Mouse (Mus musculus) stomach, embryonic 15.5 days (tissue): Measurements from ENCODE around the gene Focad. TPM values are rescaled to one million over a fixed set of nuclear protein-coding genes. Genes with fewer than 3 reads are reported as not detected.

Experiments used
- ATAC-seq: fragments of 200-750 bp; cut with Nextera tagmentation; 2 replicates; pipeline ENCODE4 v1.8.0; 2017; ENCODE audit warnings: low read depth, moderate number of reproducible peaks, moderate TSS enrichment; ENCODE audit not compliant: insufficient read depth, low FRiP score
- H3K27ac ChIP-seq: fragments of 300-500 bp; sonication (generic); 2 replicates; pipeline ENCODE4 v1.5.1; 2015; ENCODE audit warnings: mild to moderate bottlenecking, inconsistent platforms
- H3K27me3 ChIP-seq: fragments of 300-500 bp; sonication (generic); replicated peaks from 2 replicates; pipeline ENCODE4 v1.6.1; 2015; ENCODE audit warnings: inconsistent platforms
- H3K36me3 ChIP-seq: fragments of 300-500 bp; sonication (generic); 2 replicates; pipeline ENCODE4 v1.6.1; 2015; ENCODE audit warnings: inconsistent platforms
- H3K4me1 ChIP-seq: fragments of 300-500 bp; sonication (generic); 2 replicates; pipeline ENCODE4 v1.6.1; 2015; ENCODE audit warnings: inconsistent platforms
- H3K4me2 ChIP-seq: fragments of 300-500 bp; sonication (generic); 2 replicates; pipeline ENCODE4 v1.6.1; 2015; ENCODE audit warnings: mild to moderate bottlenecking, inconsistent platforms
- H3K4me3 ChIP-seq: fragments of 300-500 bp; sonication (generic); replicated peaks from 2 replicates; pipeline ENCODE4 v1.5.1; 2015; ENCODE audit warnings: inconsistent platforms
- H3K9ac ChIP-seq: fragments of 300-500 bp; sonication (generic); 2 replicates; pipeline ENCODE4 v1.6.1; 2015; ENCODE audit warnings: inconsistent platforms
- H3K9me3 ChIP-seq: fragments of 300-500 bp; sonication (generic); 2 replicates; pipeline ENCODE4 v1.6.1; 2016; ENCODE audit warnings: inconsistent platforms
- WGBS: fragments of 180-500 bp; shearing (Covaris S2); methylation state at CpG from one replicate; pipeline ENCODE4 v1.1.7; 2015; 5-methylcytosine and 5-hydroxymethylcytosine counted together
- polyA plus RNA-seq: library from polyadenylated mRNA; unstranded; fragments of >200 nt; fragmentation: Nextera tagmentation; extraction: Ambion mirVana; gene quantifications from 2 replicates; pipeline ENCODE4 v1.2.1, GENCODE M21; 2015

Focad gene
- polyA plus RNA-seq, 1 experiment from 2014 or later, result 12.0 TPM

DNA sequence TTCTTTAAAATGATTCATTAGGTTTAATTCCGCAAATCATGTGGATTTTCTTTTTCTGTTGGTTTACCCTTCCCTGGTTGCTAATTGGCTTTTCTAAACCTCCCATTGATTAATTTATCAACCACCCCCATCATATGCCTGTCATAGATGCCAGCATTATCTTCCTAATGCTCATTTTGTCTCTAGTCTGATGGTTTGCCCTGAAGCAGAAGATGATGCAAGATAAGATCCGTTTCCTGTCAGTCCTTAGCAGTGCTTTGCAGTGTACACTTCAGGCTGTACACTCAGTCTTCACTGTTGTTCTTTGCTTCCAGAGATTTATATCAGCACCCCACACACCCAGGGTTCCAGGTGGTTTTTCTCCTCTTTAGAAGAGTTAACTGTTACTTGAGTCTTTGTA, 124.4 kb downstream of the Focad start:
- no peak overlapping the region for H3K4me3 ChIP-seq
- no peaks in the 10 kb centered on the region for H3K27me3 ChIP-seq
- no peak overlapping the region for H3K9ac ChIP-seq
- H3K27ac ChIP-seq, result no peak overlapping the region
- H3K4me1 ChIP-seq, result no peaks in the 10 kb centered on the region
- no peak overlapping the region for H3K4me2 ChIP-seq
- ATAC-seq, result no peak
- H3K9me3 ChIP-seq, result no peaks in the 10 kb centered on the region
- WGBS, result 70% methylated on average over 2 of the region's 2 CpGs
- no peaks in the 10 kb centered on the region for H3K36me3 ChIP-seq

DNA sequence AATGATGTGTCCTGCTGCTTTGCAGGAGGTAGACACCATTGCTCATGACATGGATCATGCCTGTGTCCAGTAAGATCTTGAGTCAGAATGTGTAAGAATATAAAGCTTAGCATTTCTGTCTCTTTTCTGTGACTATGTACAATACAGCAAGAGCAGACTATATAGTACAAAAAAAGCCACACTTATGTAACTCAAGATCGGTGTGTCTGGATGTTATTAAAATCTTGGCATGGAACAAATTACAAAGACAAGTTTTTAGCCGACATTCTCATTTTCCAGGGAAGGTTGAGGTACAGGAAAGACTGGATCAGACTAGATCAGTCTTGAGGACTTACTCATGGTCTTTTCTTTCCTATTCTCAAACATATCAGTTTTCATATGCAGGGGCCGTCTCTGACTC, 136.9 kb downstream of the Focad start:
- H3K27me3 ChIP-seq, result no peaks in the 10 kb centered on the region
- no peaks in the 10 kb centered on the region for H3K4me1 ChIP-seq
- WGBS, result 78% methylated on average over 3 of the region's 3 CpGs
- no peak for ATAC-seq
- H3K27ac ChIP-seq, result no peak overlapping the region
- no peaks in the 10 kb centered on the region for H3K9me3 ChIP-seq
- no peak overlapping the region for H3K4me3 ChIP-seq
- no peak overlapping the region for H3K4me2 ChIP-seq
- no peak overlapping the region for H3K9ac ChIP-seq
- no peaks in the 10 kb centered on the region for H3K36me3 ChIP-seq

DNA sequence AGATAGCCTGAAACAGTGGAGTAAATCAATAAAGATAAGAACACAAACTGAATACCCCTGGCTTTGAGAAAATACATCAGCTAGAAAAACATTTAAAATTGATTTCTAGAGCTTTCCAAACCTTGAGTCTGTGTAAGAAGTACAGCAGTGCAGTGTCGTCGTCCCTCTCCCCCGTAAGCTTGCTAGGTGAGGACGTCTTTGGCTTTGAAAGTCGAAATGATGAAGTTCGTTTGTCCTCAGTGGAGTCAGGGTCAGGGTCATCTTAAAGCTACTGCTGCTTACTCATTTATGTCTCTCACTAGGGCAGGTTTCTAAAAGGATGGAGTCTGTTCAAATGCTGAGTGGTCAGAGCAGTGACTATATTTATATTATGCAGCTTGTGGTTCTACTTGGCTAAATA, 141.5 kb downstream of the Focad start:
- no peak overlapping the region for H3K4me2 ChIP-seq
- 42% methylated on average over 6 of the region's 6 CpGs for WGBS
- no peaks in the 10 kb centered on the region for H3K27me3 ChIP-seq
- H3K4me3 ChIP-seq, result no peak overlapping the region
- no peaks in the 10 kb centered on the region for H3K9me3 ChIP-seq
- no peak overlapping the region for H3K27ac ChIP-seq
- no peak for ATAC-seq
- H3K4me1 ChIP-seq, result no peaks in the 10 kb centered on the region
- H3K9ac ChIP-seq, result no peak overlapping the region
- H3K36me3 ChIP-seq, result no peaks in the 10 kb centered on the region

DNA sequence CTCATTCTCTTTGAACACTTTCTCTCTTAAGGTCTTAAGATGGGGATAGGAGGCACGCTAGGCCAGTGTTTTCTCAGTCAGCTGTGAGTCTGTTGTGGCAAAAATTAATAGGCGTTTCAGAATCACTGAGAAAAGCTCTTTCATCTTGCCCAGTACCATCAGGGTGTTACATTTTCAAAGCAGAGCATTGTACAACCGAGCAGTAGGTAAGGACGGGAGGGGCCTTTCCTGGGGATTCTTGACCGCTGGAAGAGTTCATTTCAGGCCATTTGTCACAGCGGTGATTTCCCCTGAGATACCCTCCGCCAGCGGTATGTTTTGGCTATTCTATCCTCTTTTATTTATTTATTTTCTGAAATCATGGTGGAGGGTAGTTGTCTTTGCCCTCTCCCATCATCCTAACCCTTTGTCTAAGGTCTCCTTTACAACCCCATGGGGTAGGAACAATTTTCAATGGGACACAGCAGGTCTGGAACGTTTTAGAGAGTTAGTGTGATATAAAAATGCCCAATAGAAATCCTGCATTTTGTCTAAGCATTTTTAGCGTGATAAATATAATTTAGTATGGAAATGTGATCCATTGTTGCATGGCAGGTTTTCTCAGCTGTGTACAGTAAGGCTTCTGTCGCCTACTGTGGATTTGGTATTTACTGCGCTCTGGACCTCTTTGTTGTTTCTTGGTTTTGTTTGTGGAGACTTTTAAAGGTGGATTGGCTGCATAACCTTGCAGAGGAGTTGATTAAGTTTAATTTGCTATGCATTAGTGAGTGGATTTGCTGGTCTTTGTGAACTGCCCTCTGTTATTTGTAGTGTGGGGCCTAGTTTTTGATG, 142.7 kb downstream of the Focad start:
- Histone ChIP-seq H3K36me3 (no peaks in the 10 kb centered on the region), H3K27ac (no peak overlapping the region), H3K4me3 (no peak overlapping the region), H3K9me3 (no peaks in the 10 kb centered on the region), H3K27me3 (no peaks in the 10 kb centered on the region), H3K4me2 (no peak overlapping the region), H3K4me1 (no peaks in the 10 kb centered on the region), H3K9ac (no peak overlapping the region)
- 68% methylated on average over 12 of the region's 12 CpGs for WGBS
- no peak for ATAC-seq

DNA sequence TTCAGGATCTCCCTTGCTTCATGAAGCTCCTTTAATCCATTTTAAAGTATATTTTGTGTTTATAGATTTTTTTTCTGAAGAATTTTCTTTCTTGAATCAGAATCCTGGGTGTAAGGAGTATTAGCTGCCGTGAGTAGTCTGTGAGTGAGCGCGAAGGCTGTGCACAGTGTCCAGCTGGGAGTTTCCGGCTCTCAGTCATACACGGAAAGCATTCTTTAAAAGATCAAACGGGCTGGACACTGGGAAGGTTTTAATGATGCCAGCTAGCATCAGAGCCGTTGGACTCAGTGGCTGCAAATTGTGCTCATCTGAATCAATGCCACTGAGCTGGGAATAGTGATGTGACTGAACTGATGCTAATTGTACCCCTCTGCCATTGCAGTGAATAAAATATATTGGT, 143.9 kb downstream of the Focad start:
- Histone ChIP-seq H3K4me2 (no peak overlapping the region), H3K4me1 (no peaks in the 10 kb centered on the region), H3K4me3 (no peak overlapping the region), H3K27ac (no peak overlapping the region), H3K36me3 (no peaks in the 10 kb centered on the region), H3K9ac (no peak overlapping the region), H3K9me3 (no peaks in the 10 kb centered on the region), H3K27me3 (no peaks in the 10 kb centered on the region)
- 75% methylated on average over 7 of the region's 7 CpGs for WGBS
- ATAC-seq, result no peak

DNA sequence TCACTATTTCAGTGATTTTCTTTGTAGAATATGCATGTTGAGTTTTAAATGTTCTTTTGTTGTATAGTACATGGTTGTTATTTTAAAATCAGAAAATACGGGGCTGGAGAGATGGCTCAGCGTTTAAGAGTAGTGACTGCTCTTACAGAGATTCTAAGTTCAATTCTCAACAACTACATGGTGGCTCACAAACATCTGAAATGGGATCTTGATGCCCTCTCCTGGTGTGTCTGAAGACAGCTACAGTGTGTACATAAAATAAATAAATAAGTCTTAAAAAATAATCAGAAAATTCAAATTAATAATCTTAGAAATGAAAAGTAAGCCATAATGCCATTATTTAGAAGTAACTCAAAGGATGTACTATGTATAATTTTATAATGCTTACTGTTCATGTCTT, 149.4 kb downstream of the Focad start:
- H3K27ac ChIP-seq, result no peak overlapping the region
- H3K9ac ChIP-seq, result no peak overlapping the region
- no peaks in the 10 kb centered on the region for H3K9me3 ChIP-seq
- no peak overlapping the region for H3K4me3 ChIP-seq
- ATAC-seq, result no peak
- WGBS, result 94% methylated on average over 2 of the region's 2 CpGs
- no peaks in the 10 kb centered on the region for H3K36me3 ChIP-seq
- H3K4me2 ChIP-seq, result no peak overlapping the region
- H3K27me3 ChIP-seq, result no peaks in the 10 kb centered on the region
- H3K4me1 ChIP-seq, result no peaks in the 10 kb centered on the region

DNA sequence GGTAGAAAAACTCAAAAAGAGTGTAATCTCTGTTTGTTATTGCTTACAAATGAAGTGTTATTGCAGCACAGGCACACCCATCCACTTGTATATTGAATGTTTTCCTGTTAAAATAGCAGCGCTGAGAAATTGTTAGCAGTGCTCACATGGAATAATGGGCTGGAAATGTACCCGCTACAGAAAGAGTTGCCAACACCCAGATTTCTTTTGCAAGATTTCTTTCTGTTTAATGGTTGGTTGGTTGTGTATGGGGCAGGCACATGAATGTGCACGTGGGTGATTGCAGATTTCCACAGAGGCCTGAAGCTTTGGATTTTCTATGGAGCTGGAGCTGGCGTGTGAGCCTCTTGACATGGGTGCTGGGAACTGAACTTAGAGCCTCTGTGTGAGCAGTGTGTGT, 151.1 kb downstream of the Focad start:
- Histone ChIP-seq H3K27me3 (no peaks in the 10 kb centered on the region), H3K9me3 (no peaks in the 10 kb centered on the region), H3K27ac (no peak overlapping the region), H3K4me3 (no peak overlapping the region), H3K4me2 (no peak overlapping the region), H3K36me3 (no peaks in the 10 kb centered on the region), H3K4me1 (no peaks in the 10 kb centered on the region), H3K9ac (no peak overlapping the region)
- WGBS, result 75% methylated on average over 4 of the region's 4 CpGs
- ATAC-seq, result no peak

DNA sequence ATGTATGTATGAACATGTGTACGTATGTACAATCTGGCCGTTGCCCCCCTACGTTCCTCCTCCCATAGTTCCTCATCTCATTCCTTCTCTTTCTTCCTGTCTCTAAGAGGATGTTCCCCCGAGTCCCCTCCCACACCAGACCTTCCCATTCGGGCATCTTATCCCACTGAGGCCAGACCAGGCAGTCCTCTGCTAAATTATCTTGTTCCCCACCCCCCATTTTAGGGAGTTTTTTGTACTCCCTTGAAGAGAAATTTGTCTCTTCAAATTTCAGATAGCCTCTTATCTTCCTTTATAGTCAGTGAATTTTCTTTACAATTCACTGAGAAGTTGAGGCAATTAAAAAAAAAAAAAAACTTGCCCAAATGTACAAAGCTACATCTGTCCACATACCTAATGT, 166.9 kb downstream of the Focad start:
- Histone ChIP-seq H3K4me2 (no peak overlapping the region), H3K4me3 (no peak overlapping the region), H3K9ac (no peak overlapping the region), H3K36me3 (no peaks in the 10 kb centered on the region), H3K27me3 (no peaks in the 10 kb centered on the region), H3K9me3 (no peaks in the 10 kb centered on the region), H3K4me1 (no peaks in the 10 kb centered on the region), H3K27ac (no peak overlapping the region)
- 83% methylated on average over 5 of the region's 5 CpGs for WGBS
- no peak for ATAC-seq

DNA sequence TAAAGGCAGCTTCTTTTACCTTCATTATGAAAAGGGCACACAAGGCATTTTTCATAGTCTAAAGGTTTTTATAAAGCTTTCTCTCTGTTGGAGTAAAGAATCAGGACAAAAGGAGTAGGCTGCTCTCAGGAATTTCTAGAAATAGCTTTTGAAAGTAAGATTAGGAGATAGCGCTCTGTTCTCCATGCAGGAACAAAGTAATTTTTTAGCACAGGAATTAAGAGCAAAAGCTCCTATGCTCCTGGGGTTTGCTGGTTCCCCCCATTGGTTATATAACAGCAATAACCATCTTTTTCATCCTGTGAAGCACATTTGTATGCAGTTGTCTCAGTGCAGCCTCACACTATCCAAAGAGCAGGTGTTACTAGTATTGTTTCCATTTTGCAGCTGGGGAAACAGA, 170.1 kb downstream of the Focad start:
- no peak for ATAC-seq
- Histone ChIP-seq H3K27ac (no peak overlapping the region), H3K4me1 (no peaks in the 10 kb centered on the region), H3K36me3 (no peaks in the 10 kb centered on the region), H3K27me3 (no peaks in the 10 kb centered on the region), H3K9ac (no peak overlapping the region), H3K4me3 (no peak overlapping the region), H3K9me3 (no peaks in the 10 kb centered on the region), H3K4me2 (no peak overlapping the region)
- 74% methylated on average over 1 of the region's 1 CpGs for WGBS

DNA sequence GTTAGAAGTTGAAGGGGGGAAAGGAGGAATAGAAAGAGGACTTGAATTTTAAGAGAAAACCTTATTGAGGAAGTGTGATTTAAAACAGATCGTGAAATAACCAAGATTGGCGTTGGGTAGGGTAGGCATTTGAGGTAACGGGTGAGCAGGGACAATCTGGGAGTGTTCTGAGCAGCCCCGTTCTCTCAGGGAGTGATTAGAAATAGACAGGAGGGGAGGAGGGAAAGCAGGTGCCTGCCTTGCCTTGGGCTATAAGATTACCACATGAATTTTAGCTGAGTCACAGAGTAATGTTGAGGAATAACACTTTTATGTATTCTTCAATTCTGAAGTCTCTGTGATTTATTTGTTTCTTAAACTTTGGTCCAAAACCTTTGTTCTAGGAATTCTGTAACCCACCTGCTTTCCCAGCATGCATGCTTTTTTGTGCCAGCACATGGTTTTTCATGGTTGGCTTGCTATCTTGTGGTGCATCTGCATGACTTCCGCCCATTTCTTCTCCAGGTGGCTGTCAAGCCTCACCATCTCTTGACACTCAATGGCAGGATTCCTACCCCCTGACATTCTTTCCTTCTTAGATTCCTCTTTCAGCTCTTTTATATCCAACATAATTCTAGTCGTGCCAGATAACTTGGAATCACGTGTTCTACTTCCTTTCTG, 176.1 kb downstream of the Focad start:
- no peak for ATAC-seq
- H3K9ac ChIP-seq, result no peak overlapping the region
- no peak overlapping the region for H3K27ac ChIP-seq
- H3K4me3 ChIP-seq, result no peak overlapping the region
- WGBS, result 83% methylated on average over 7 of the region's 7 CpGs
- no peaks in the 10 kb centered on the region for H3K4me1 ChIP-seq
- no peaks in the 10 kb centered on the region for H3K9me3 ChIP-seq
- H3K36me3 ChIP-seq, result no peaks in the 10 kb centered on the region
- H3K27me3 ChIP-seq, result no peaks in the 10 kb centered on the region
- H3K4me2 ChIP-seq, result no peak overlapping the region

DNA sequence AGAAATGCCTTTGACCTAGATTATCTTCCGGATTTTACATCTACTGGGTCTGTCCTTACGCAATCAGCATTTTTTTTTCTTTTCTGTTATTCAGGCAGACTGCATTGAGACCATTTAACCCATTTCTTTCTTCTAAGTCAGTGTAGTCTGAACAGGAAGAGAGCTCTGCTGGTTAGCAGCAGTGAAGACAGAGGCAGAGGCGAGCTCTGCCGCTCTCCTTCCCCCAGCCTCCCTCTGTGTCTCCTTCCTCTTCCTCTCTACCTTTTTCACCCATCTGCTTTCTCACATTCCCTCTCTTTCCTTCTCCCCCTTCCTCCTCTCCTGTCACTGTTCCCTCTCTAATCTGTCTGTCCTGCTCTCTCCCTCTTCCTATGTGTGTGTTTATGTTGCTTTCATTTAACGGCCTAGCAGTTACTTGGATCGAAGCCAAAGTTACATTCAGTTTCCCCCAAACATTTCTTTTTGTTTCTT, 181.2 kb downstream of the Focad start:
- no peaks in the 10 kb centered on the region for H3K4me1 ChIP-seq
- no peak overlapping the region for H3K4me3 ChIP-seq
- no peaks in the 10 kb centered on the region for H3K27me3 ChIP-seq
- ATAC-seq, result no peak
- 27% methylated on average over 6 of the region's 6 CpGs for WGBS
- H3K27ac ChIP-seq, result peak overlapping the region; percentile 71; the same call in 1 of the 2 replicates
- H3K9ac ChIP-seq, result no peak overlapping the region
- H3K9me3 ChIP-seq, result no peaks in the 10 kb centered on the region
- H3K4me2 ChIP-seq, result no peak overlapping the region
- no peaks in the 10 kb centered on the region for H3K36me3 ChIP-seq

DNA sequence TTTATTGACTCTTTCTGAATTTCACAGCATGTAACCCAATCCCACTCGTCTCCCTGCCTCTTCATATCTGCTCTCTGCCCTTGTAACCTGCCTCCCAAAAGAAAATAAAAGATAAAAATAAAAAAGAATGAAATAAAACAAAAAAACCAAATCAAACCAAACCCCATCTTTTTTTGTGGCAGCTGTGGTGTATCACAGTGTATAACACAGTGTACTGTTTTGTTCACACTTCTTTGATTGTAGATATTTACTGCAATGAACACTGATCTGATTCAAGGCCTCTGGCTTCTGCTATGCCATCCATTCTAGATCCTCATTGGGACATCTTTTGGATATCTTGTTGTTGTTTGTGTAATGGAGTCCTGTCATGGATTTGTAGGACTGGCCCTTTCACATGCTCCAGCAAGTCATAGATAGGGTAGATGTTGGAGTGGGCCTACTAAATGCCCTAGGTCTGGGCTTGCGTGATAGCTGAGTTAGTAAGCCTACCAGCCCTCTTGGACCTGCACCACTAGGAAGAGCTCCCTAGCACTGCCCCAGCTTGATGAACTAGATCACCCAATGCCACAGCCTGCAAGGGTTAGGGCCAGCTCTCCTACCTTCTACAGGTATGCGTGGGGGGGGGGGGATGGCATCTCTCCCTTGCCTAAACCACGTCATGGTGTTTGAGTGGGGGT, 181.8 kb downstream of the Focad start:
- Histone ChIP-seq H3K27me3 (no peaks in the 10 kb centered on the region), H3K4me1 (no peaks in the 10 kb centered on the region), H3K36me3 (no peaks in the 10 kb centered on the region), H3K27ac (peak overlapping the region; percentile 40; the same call in 1 of the 2 replicates), H3K9me3 (no peaks in the 10 kb centered on the region), H3K4me2 (no peak overlapping the region), H3K9ac (no peak overlapping the region), H3K4me3 (no peak overlapping the region)
- WGBS, result 70% methylated on average over 4 of the region's 4 CpGs
- no peak for ATAC-seq
